In the genomic region with DNA sequence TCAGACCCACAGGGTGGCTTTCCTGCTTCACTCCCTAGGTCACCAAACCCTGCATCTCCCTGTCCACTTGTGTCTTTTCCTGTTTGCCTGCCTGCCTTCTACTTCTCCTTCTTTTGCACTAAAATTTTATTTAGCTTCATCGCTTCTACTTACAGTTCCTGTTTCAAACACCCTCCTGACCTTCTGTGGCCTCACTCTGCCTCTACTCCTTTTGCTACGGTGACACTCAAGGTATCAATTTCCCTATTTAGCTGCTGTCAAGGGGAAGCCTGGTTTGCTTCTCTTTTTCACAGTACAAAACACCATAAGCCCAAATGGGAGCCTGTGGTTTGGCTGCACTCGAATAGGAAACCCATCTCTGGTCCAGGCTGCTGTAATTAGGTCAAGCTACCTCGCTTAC, we compare ENCODE assay signal across 1 mouse cellular context.
TF ChIP-seq lines count a peak whose summit lies in the region.

No protein-coding gene starts in this region.

TF ChIP-seq in MEL, 35 proteins besides CTCF, POLR2A, EP300 and RAD21:
- no peak for TF ChIP-seq MEF2A (IDR thresholded peaks at IDR 0.05; ENCODE audit: extremely low read depth, insufficient replicate concordance, low read depth, low read length, poor library complexity, severe bottlenecking)
- TF ChIP-seq SMC3 (IDR thresholded peaks at IDR 0.05; ENCODE audit: low read depth, low read length) = no peak
- peak; percentile 14; the same call in 1 of the 2 replicates for TF ChIP-seq SIN3A (IDR thresholded peaks at IDR 0.05; ENCODE audit: low read length)
- no peak for TF ChIP-seq USF1 (IDR thresholded peaks at IDR 0.05; ENCODE audit: low read depth, low read length)
